Mouse (Mus musculus) forebrain, embryonic 14.5 days (tissue): Measurements from ENCODE around the gene Clpsl2. TPM values are rescaled to one million over a fixed set of nuclear protein-coding genes. Genes with fewer than 3 reads are reported as not detected.

Source experiments
- ATAC-seq: fragments of 200-750 bp; cut with Nextera tagmentation; 2 replicates; pipeline ENCODE4 v1.8.0; 2017; ENCODE audit warnings: mild to moderate bottlenecking, moderate library complexity
- DNase-seq: peaks from one replicate; pipeline ENCODE4 v3.0.0-alpha.2; 2015; ENCODE audit warnings: low spot score
- H3K27ac ChIP-seq: fragments of 300-500 bp; sonication (generic); 2 replicates; pipeline ENCODE4 v1.5.1; 2014; ENCODE audit warnings: low read depth, mild to moderate bottlenecking, control low read depth, low read length, moderate library complexity
- H3K27me3 ChIP-seq: fragments of 300-500 bp; sonication (generic); replicated peaks from 2 replicates; pipeline ENCODE4 v1.6.1; 2014; ENCODE audit warnings: low read length, control low read depth, mixed read lengths; ENCODE audit not compliant: control insufficient read depth, insufficient read depth
- H3K36me3 ChIP-seq: fragments of 300-500 bp; sonication (generic); 2 replicates; pipeline ENCODE4 v1.6.1; 2014; ENCODE audit warnings: low read length, control low read depth; ENCODE audit not compliant: control insufficient read depth, insufficient read depth
- H3K4me1 ChIP-seq: fragments of 300-500 bp; sonication (generic); 2 replicates; pipeline ENCODE4 v1.6.1; 2014; ENCODE audit warnings: antibody characterized with exemption, low read length, control low read depth; ENCODE audit not compliant: control insufficient read depth, insufficient read depth
- H3K4me2 ChIP-seq: fragments of 300-500 bp; sonication (generic); 2 replicates; pipeline ENCODE4 v1.6.1; 2014; ENCODE audit warnings: mild to moderate bottlenecking, control low read depth, low read length
- H3K4me3 ChIP-seq: fragments of 300-500 bp; sonication (generic); 2 replicates; pipeline ENCODE4 v1.5.1; 2014; ENCODE audit warnings: low read depth, low read length, control low read depth
- H3K9ac ChIP-seq: fragments of 300-500 bp; sonication (generic); 2 replicates; pipeline ENCODE4 v1.6.1; 2014; ENCODE audit warnings: mild to moderate bottlenecking, low read length, control low read depth, moderate library complexity
- H3K9me3 ChIP-seq: fragments of 300-500 bp; sonication (generic); replicated peaks from 2 replicates; pipeline ENCODE4 v1.6.1; 2016; ENCODE audit warnings: low read length, control low read depth, mixed read lengths; ENCODE audit not compliant: control insufficient read depth
- WGBS: fragments of 180-500 bp; shearing (Covaris S2); extraction: QIAGEN DNeasy Blood & Tissue Kit; methylation state at CpG from one replicate; pipeline ENCODE4 v1.1.7; 2014; 5-methylcytosine and 5-hydroxymethylcytosine counted together
- polyA plus RNA-seq: library from polyadenylated mRNA; unstranded; fragments of >200 nt; fragmentation: Nextera tagmentation; extraction: Ambion mirVana; gene quantifications from 2 replicates; pipeline ENCODE4 v1.2.1, GENCODE M21; 2014

Clpsl2 gene
- polyA plus RNA-seq, 1 experiment from 2014 or later = not detected

DNA sequence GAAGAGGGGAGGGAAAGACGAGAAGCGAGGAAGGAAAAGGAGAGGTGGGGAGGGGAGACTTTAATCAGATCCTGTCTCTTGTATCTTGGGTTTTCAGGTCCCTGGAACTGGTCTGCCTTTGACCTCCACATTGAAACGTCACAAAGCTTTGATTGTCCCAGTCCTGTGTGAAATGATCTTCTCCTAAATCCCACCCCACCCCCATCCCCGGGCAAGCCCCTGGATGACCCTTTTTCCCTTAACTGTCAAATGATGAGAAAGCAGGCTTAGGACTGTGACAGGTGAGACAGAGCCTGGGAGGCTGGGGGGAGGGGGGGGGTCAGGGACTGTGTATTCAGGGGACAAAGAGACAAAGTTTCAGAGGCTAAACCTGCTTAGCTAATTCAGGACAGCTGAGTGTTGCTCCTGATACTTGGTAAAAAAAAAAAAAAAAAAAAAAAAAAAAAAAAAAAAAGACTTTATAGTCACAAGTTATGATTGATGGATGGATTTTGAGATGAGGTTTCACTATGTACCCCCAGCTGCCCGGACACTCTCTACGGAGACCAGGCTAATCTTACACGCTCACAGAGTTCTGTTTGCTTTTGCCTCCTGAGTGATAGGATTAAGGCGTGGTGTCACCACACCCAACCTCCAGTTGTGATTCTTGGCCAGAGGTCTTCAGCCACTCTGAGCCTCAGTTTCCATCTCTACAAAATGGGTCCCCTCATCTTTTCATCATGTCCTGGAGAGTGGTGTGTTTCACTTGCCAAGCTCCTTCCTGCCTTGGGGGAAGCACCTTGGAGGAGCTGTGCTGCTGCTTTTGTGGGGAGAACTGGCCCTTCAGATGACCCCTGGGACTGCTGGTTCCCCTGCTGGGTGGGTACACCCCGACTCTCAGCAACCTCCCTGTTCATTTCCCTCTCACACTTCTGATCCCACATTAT lies 37.3 kb upstream of the Clpsl2 start:
- Histone ChIP-seq H3K27ac (no peak overlapping the region), H3K36me3 (no peaks in the 10 kb centered on the region), H3K9ac (no peak overlapping the region), H3K27me3 (no peaks in the 10 kb centered on the region), H3K4me2 (no peak overlapping the region), H3K9me3 (no peaks in the 10 kb centered on the region), H3K4me1 (no peaks in the 10 kb centered on the region; the same call in 1 of the 2 replicates), H3K4me3 (no peak overlapping the region)
- WGBS = 40% methylated on average over 9 of the region's 9 CpGs
- DNase-seq (no peak), ATAC-seq (no peak)

DNA sequence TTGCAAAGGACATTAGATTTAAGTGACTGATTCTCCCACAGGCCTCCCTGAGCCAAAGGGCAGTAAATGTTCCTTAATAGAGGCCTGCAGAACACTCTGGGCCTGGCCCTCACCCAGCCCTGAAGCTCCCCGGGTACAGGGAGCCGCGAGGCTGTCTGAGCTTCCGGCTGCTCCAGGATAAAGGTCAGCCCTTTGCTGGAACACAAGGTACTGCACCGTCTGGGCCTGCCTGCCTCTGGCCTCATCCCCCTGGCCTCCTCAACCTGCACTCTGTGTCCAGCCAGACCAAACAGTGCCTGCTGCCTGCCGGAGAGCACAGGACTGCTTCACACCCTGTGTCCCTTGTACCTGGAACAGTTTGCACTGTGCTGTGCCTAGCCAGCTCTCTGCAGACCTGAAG lies 36.5 kb upstream of the Clpsl2 start:
- DNase-seq = no peak
- H3K4me2 ChIP-seq = no peak overlapping the region
- 57% methylated on average over 6 of the region's 6 CpGs for WGBS

DNA sequence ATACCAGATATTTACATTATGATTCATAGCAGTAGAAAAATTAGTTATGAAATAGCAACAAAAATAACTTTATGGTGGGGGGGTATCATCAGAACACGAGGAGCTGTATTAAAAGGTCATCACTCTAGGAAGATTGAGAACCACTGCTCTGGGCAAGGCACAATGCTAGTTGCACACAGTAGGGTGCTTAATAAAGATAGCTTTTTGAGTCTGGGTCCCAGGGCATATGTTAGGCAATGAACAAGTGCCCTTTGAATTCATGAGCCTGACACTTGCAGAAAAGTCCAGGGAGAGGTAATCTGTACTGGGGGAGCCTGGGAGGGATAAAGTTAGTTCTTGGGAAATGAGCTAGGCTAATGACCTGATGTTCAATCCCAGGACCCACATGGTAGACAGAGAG lies 35.9 kb upstream of the Clpsl2 start:
- Histone ChIP-seq H3K4me2 (no peak overlapping the region), H3K4me3 (no peak overlapping the region), H3K9ac (no peak overlapping the region), H3K4me1 (peaks cover 8% of the 10 kb centered on the region), H3K36me3 (no peaks in the 10 kb centered on the region), H3K9me3 (no peaks in the 10 kb centered on the region), H3K27ac (no peak overlapping the region), H3K27me3 (no peaks in the 10 kb centered on the region)
- WGBS = 78% methylated on average over 1 of the region's 1 CpGs
- no peak for DNase-seq
- no peak for ATAC-seq

More for the DNA sequence above, 36.5 kb upstream of the Clpsl2 start:
- no peak for ATAC-seq
- no peaks in the 10 kb centered on the region for H3K27me3 ChIP-seq
- peaks cover 4% of the 10 kb centered on the region; the same call in 1 of the 2 replicates for H3K4me1 ChIP-seq
- no peak overlapping the region for H3K9ac ChIP-seq
- no peaks in the 10 kb centered on the region for H3K36me3 ChIP-seq
- H3K27ac ChIP-seq = no peak overlapping the region
- H3K9me3 ChIP-seq = no peaks in the 10 kb centered on the region
- no peak overlapping the region for H3K4me3 ChIP-seq

DNA sequence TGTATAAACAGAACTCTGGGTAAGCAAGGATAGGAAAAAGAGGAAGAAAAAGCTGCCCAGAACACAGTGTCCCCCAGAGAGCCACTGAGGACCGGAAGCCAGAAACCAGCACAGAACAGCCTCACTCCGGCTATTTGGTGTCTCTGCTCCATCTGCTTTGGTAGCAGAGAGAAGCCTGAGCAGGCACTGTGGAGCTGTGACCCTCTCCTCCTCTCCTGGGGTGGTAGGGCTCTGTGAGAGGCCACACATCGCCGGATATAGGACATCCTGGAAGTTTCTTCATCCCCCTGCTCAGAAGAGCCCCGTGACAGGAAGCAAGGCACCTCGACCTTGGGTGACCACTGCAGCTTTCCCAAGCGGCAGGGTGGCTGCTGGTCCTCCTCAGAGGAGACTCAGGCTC lies 35.4 kb upstream of the Clpsl2 start:
- no peaks in the 10 kb centered on the region for H3K36me3 ChIP-seq
- no peak overlapping the region for H3K4me3 ChIP-seq
- no peaks in the 10 kb centered on the region for H3K9me3 ChIP-seq
- H3K9ac ChIP-seq = no peak overlapping the region
- 70% methylated on average over 7 of the region's 7 CpGs for WGBS
- H3K27ac ChIP-seq = no peak overlapping the region
- DNase-seq (no peak), ATAC-seq (no peak)
- no peaks in the 10 kb centered on the region for H3K27me3 ChIP-seq
- peaks cover 13% of the 10 kb centered on the region for H3K4me1 ChIP-seq
- H3K4me2 ChIP-seq = no peak overlapping the region

DNA sequence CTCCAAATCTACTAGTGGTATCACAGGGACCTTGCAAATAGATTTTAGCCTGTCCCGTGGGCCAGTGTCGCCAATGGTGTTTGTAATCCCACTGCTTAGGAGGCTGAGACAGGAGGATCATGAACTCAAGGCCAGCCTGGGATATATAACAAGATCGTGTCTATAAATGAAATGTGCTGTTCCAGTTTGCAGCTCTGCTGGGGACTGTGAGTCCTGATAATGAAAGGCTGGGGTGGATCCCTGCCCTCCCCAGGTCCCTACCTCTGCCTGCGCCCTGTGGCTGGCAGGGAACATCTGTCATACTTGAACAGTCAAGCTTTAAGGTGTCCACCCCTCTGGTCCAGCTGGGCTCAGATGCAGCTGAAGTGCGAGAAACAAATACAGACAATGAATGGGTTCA lies 34.7 kb upstream of the Clpsl2 start:
- DNase-seq (no peak), ATAC-seq (no peak)
- Histone ChIP-seq H3K4me1 (peaks cover 13% of the 10 kb centered on the region), H3K9me3 (no peaks in the 10 kb centered on the region), H3K27me3 (no peaks in the 10 kb centered on the region), H3K36me3 (no peaks in the 10 kb centered on the region), H3K27ac (no peak overlapping the region), H3K9ac (no peak overlapping the region), H3K4me3 (no peak overlapping the region), H3K4me2 (no peak overlapping the region)
- 79% methylated on average over 5 of the region's 5 CpGs for WGBS

DNA sequence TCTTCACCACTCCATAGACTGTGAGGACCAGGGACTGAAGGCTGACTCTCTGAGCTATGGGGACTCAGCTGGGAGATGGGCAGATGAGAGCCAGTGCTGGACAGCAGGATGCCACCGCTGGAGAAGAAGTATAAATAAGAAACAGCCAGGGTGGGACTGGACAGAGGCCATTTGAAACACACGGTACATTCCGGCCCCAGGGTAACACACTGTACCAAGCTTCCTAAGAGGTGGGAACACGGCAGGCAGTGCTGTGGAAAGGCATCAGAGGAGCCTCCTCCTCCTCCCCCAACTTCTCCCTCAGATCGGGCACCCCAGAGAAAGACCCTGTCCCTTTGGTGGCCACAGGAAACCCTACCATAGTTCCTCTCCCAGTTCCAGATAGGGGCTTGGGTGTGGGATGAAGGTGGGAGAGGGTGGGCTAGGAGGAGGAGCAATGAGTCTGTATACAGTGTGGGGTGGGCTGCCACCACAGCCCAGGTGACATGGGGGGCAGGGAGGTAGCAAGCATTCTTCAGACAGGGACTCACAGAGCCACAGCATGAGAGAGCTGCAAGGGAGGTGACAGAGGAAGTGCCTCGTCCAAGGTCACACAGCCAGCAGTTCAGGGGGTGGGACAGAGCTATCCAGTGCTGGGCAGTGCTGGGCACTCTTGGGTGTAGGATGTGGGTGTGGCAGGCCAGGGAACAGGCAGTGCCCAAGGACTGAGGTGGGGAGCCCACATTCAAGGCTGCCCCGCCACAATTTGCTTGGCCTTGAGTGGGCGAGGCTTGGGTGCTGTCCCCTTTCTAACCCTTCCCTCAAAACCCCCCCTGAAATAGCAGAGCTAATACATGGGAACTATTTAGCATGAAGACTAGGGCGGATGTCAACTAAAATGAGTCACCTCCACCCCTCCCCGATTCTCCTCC lies 33.5 kb upstream of the Clpsl2 start:
- Histone ChIP-seq H3K36me3 (no peaks in the 10 kb centered on the region), H3K4me3 (no peak overlapping the region), H3K27ac (no peak overlapping the region), H3K4me1 (peaks cover 13% of the 10 kb centered on the region), H3K9ac (no peak overlapping the region), H3K9me3 (no peaks in the 10 kb centered on the region), H3K27me3 (0 out of 2 replicates have a peak, but pooled peaks cover 2% of the 10 kb centered on the region), H3K4me2 (no peak overlapping the region)
- ATAC-seq (no peak), DNase-seq (no peak)
- 70% methylated on average over 10 of the region's 10 CpGs for WGBS

DNA sequence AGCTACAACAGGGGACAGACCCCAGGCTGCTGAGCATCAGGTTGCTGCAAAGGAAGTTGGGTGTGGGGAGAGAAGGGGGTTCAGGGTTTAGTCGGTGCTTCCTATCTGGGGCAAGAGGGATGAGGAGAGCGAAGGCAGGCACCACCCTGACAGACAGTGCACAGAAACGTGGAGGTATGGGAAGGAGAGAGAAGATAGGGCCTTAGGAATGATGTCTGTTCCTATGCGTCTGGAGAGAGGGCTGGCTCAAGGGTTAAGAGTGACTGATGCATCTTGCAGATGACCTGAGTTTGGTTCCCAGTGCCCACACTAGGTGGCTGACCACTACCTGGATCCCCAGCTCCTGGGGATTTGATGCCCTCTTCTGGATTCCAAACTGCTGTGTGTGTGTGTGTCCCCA lies 32.3 kb upstream of the Clpsl2 start:
- Histone ChIP-seq H3K36me3 (no peaks in the 10 kb centered on the region), H3K27ac (no peak overlapping the region), H3K4me1 (peaks cover 13% of the 10 kb centered on the region), H3K9me3 (no peaks in the 10 kb centered on the region), H3K27me3 (0 out of 2 replicates have a peak, but pooled peaks cover 5% of the 10 kb centered on the region), H3K4me3 (no peak overlapping the region), H3K9ac (no peak overlapping the region), H3K4me2 (0 out of 2 replicates have a peak overlapping the region, but pooled peaks have one; percentile 89)
- WGBS = 75% methylated on average over 4 of the region's 4 CpGs
- no peak for DNase-seq
- no peak for ATAC-seq

DNA sequence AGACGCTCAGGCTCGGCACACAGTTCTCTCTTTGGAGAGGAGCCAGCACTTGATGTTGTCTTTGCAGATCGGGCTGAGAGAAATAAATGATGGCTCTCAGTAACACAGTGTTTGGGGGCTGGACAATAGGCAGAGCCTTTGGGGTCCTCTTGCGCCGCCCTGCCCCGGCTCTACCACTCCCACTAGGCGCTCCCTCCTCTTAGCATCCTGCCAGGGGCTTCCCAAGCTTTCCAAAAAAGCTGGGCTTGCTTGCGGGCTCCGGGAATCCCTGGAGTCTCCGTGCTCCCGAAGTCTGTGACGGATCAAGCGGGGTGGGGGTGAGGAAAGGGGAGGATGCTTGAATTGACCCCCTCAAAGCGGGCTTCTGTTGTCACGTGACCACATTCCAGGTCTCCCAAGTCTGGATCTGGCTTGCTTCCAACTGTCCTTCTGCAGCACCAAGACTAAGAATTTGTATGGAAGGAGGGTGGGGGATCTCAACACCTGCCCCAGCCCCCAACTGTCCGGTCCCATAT lies 31.7 kb upstream of the Clpsl2 start, which contains the start of gene Fkbp5:
Gene Fkbp5 (minus strand): TSS at position 87 of the 515 bp plus-strand sequence.
- Histone ChIP-seq H3K4me2 (peak within 1 kb of the TSS; percentile 89), H3K27ac (peak within 1 kb of the TSS; percentile 72), H3K4me1 (peaks cover 13% of the 10 kb centered on the region), H3K4me3 (peak within 1 kb of the TSS; percentile 42), H3K9ac (peak within 1 kb of the TSS; percentile 74), H3K27me3 (0 out of 2 replicates have a peak, but pooled peaks cover 5% of the 10 kb centered on the region), H3K36me3 (no peaks in the 10 kb centered on the region), H3K9me3 (no peaks in the 10 kb centered on the region)
- WGBS = under 1% methylated on average over 16 of the region's 16 CpGs
- DNase-seq (peak; percentile 82), ATAC-seq (peak; percentile 37)
